Mouse (Mus musculus) spleen, postnatal 10 days (tissue): ENCODE data around the gene Zfp423.
A peak's percentile ranks its signal among the peaks of the same experiment; 100 is the strongest.

Experiments
- DNase-seq, 2 experiments: peaks; one replicate each; pipeline ENCODE4 v3.0.0; 2021 to 2022; ENCODE audit warnings: low spot score in 2 of 2

The Zfp423 gene

GRCm38 (mm10) chr8:87746072-87746471 is 213.3 kb downstream of the Zfp423 start:
- DNase-seq, result no peak

GRCm38 (mm10) chr8:87745125-87745698 is 214.2 kb downstream of the Zfp423 start:
- DNase-seq, result no peak

- DNase-seq, result no peak
Measured at GRCm38 (mm10) chr8:87744556-87744955, 214.8 kb downstream of the Zfp423 start.

- no peak for DNase-seq
Measured at GRCm38 (mm10) chr8:87742016-87742415, 217.4 kb downstream of the Zfp423 start.

GRCm38 (mm10) chr8:87740946-87741530 is 218.4 kb downstream of the Zfp423 start:
- no peak for DNase-seq

GRCm38 (mm10) chr8:87737900-87738299 is 221.5 kb downstream of the Zfp423 start:
- DNase-seq, result no peak

GRCm38 (mm10) chr8:87734902-87735301 is 224.5 kb downstream of the Zfp423 start:
- no peak for DNase-seq

- no peak for DNase-seq
Measured at GRCm38 (mm10) chr8:87734496-87734895, 224.9 kb downstream of the Zfp423 start.

- DNase-seq, result no peak
Measured at GRCm38 (mm10) chr8:87731062-87731461, 228.3 kb downstream of the Zfp423 start.

GRCm38 (mm10) chr8:87723015-87723414 is 236.4 kb downstream of the Zfp423 start:
- DNase-seq, result no peak

- no peak for DNase-seq
Measured at GRCm38 (mm10) chr8:87719137-87719815, 240.1 kb downstream of the Zfp423 start.

- no peak for DNase-seq
Measured at GRCm38 (mm10) chr8:87717445-87717844, 241.9 kb downstream of the Zfp423 start.

GRCm38 (mm10) chr8:87716726-87717248 is 242.6 kb downstream of the Zfp423 start:
- DNase-seq, result no peak

GRCm38 (mm10) chr8:87715731-87716682 is 243.4 kb downstream of the Zfp423 start:
- peak; percentile 50 to 76 for DNase-seq

GRCm38 (mm10) chr8:87713946-87714345 is 245.4 kb downstream of the Zfp423 start:
- DNase-seq, result no peak

GRCm38 (mm10) chr8:87711955-87712354 is 247.4 kb downstream of the Zfp423 start:
- DNase-seq, result no peak

GRCm38 (mm10) chr8:87708127-87708637 is 251.2 kb downstream of the Zfp423 start:
- peak; percentile 7 to 41 for DNase-seq

GRCm38 (mm10) chr8:87707176-87707575 is 252.2 kb downstream of the Zfp423 start:
- no peak for DNase-seq

- DNase-seq, result no peak
Measured at GRCm38 (mm10) chr8:87704756-87705155, 254.6 kb downstream of the Zfp423 start.

- no peak for DNase-seq
Measured at GRCm38 (mm10) chr8:87702790-87703311, 256.5 kb downstream of the Zfp423 start.

GRCm38 (mm10) chr8:87702051-87702521 is 257.3 kb downstream of the Zfp423 start:
- no peak for DNase-seq
